Mouse (Mus musculus) testis, postnatal 14 days (tissue): ENCODE measurements at regions not wholly inside any gene's neighbourhood (a gene's known extent, or its start where the extent isn't known, plus 50 kb on each side); places are given as distances from the start of the nearest gene placed in this dataset.

Experiments used
- DNase-seq: peaks from one replicate; pipeline ENCODE4 v3.0.0; 2021; ENCODE audit warnings: low spot score

DNA sequence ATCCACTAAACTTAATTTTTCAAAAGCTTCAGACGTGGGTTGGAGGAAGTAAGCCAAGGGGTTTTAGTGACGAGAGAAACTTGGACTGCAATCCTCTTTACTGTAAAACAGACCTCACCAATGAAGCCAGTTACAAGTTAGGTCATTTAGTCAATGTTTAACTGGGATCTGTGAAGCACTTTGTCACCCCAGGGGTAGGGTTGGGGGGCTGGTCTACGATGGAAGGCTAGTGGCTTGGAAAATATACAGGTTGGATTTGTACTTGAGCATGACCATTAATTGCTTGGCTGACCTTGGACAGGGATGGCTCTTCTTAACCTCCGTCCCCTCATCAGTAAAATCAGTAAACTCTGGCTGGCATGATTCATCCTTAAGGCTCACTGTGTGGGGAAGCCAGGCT, 142.2 kb downstream of the Pax1 start:
- no peak for DNase-seq

DNA sequence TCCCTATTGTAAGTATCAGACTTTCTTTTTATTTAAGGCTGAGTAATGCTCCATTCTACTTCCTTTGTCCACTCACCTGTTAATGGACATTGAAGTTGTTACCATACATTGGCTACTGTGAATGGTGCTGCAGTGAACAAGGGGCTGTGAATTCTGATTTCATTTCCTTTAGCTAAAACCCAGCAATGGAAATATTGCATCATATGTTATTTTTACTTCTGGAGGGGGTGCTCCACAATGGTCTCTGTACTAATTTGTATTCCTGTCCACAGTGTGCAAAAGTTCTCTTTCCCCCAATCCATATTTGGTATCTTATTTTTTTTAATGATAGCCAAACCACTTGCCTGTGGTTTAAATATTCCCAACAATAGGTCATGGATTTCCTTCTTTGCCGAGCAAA, 137.0 kb downstream of the Pax1 start:
- DNase-seq, result no peak

GRCm38 (mm10) chr2:147455932-147456331, 94.2 kb downstream of the Pax1 start:
- no peak for DNase-seq

- no peak for DNase-seq
These were observed 92.9 kb downstream of the Pax1 start for GRCm38 (mm10) chr2:147454362-147455257.
